Mouse (Mus musculus) forebrain, embryonic 14.5 days (tissue): ENCODE measurements around the gene Serpinc1. TPM values are rescaled to one million over a fixed set of nuclear protein-coding genes. Genes with fewer than 3 reads are reported as not detected.

Experiments
- ATAC-seq: fragments of 200-750 bp; cut with Nextera tagmentation; 2 replicates; pipeline ENCODE4 v1.8.0; 2017; ENCODE audit warnings: mild to moderate bottlenecking, moderate library complexity
- DNase-seq: peaks from one replicate; pipeline ENCODE4 v3.0.0-alpha.2; 2015; ENCODE audit warnings: low spot score
- H3K27ac ChIP-seq: fragments of 300-500 bp; sonication (generic); 2 replicates; pipeline ENCODE4 v1.5.1; 2014; ENCODE audit warnings: low read depth, mild to moderate bottlenecking, control low read depth, low read length, moderate library complexity
- H3K27me3 ChIP-seq: fragments of 300-500 bp; sonication (generic); replicated peaks from 2 replicates; pipeline ENCODE4 v1.6.1; 2014; ENCODE audit warnings: low read length, control low read depth, mixed read lengths; ENCODE audit not compliant: control insufficient read depth, insufficient read depth
- H3K36me3 ChIP-seq: fragments of 300-500 bp; sonication (generic); 2 replicates; pipeline ENCODE4 v1.6.1; 2014; ENCODE audit warnings: low read length, control low read depth; ENCODE audit not compliant: control insufficient read depth, insufficient read depth
- H3K4me1 ChIP-seq: fragments of 300-500 bp; sonication (generic); 2 replicates; pipeline ENCODE4 v1.6.1; 2014; ENCODE audit warnings: antibody characterized with exemption, low read length, control low read depth; ENCODE audit not compliant: control insufficient read depth, insufficient read depth
- H3K4me2 ChIP-seq: fragments of 300-500 bp; sonication (generic); 2 replicates; pipeline ENCODE4 v1.6.1; 2014; ENCODE audit warnings: mild to moderate bottlenecking, control low read depth, low read length
- H3K4me3 ChIP-seq: fragments of 300-500 bp; sonication (generic); 2 replicates; pipeline ENCODE4 v1.5.1; 2014; ENCODE audit warnings: low read depth, low read length, control low read depth
- H3K9ac ChIP-seq: fragments of 300-500 bp; sonication (generic); 2 replicates; pipeline ENCODE4 v1.6.1; 2014; ENCODE audit warnings: mild to moderate bottlenecking, low read length, control low read depth, moderate library complexity
- H3K9me3 ChIP-seq: fragments of 300-500 bp; sonication (generic); replicated peaks from 2 replicates; pipeline ENCODE4 v1.6.1; 2016; ENCODE audit warnings: low read length, control low read depth, mixed read lengths; ENCODE audit not compliant: control insufficient read depth
- WGBS: fragments of 180-500 bp; shearing (Covaris S2); extraction: QIAGEN DNeasy Blood & Tissue Kit; methylation state at CpG from one replicate; pipeline ENCODE4 v1.1.7; 2014; 5-methylcytosine and 5-hydroxymethylcytosine counted together
- polyA plus RNA-seq: library from polyadenylated mRNA; unstranded; fragments of >200 nt; fragmentation: Nextera tagmentation; extraction: Ambion mirVana; gene quantifications from 2 replicates; pipeline ENCODE4 v1.2.1, GENCODE M21; 2014

Gene Serpinc1
- polyA plus RNA-seq = 1.1 and 1.9 TPM in 2 replicates

DNA sequence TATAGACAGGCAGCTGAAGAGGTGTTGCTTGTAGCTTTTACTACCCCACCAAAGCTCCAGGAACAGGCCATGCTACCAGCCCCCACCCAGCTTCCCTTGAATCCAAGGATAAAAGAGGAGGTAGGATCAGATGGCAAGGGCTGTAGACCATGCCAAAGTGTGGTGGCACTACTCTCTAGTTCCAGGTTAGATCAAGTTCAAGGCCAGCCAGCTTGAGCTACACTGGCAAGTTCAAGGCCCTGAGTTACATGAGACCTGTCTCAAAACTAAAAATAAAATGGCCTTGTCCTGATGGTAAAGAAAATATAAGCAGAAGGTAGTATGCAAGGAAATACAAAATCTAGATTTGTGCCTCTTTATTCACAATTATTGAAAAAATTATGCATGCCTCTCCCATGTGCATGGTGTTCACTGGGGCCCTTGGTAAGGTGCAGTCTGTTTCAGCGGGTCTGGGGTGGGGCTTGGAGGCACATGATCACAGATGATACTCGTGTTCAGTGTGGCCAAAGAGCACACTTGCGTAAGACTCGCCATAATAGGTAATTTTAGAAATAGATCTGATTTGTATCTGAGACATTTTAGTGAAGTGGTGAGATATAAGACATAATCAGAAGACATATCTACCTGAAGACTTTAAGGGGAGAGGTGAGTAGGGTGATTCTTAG, at the start of gene Serpinc1:
TSS of gene Serpinc1 (plus strand) at position 515 of the 665 bp plus-strand sequence.
- no peak within 1 kb of the TSS for H3K4me3 ChIP-seq
- no peaks in the 10 kb centered on the region for H3K27me3 ChIP-seq
- DNase-seq = no peak
- no peaks in the 10 kb centered on the region for H3K9me3 ChIP-seq
- no peaks in the 10 kb centered on the region for H3K4me1 ChIP-seq
- peaks cover 9% of the 10 kb centered on the region for H3K36me3 ChIP-seq
- ATAC-seq = no peak
- WGBS = 95% methylated on average over 4 of the region's 4 CpGs
- H3K9ac ChIP-seq = no peak within 1 kb of the TSS
- H3K4me2 ChIP-seq = no peak within 1 kb of the TSS
- H3K27ac ChIP-seq = no peak within 1 kb of the TSS

DNA sequence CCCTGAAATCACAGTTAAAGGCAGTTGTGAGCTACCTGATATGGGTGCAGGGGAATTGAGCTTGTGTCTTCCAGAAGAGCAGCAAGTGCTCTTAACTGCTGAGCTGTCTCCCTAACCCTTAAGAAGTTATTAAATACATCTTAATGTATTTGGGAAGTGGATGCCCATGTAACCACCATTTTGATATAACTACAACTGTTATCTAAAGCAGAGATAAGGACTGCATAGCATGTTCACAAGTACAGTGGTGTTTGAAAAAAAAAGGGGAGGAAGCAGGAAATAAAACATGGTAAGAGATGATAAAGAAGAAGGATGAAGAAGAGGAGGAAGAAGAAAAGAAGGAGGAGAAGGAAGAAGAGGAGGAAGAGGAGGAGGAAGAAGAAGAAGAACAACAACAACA, 47.1 kb upstream of the Serpinc1 start:
- no peaks in the 10 kb centered on the region for H3K9me3 ChIP-seq
- ATAC-seq = no peak
- DNase-seq = no peak
- H3K4me3 ChIP-seq = no peak overlapping the region
- peaks cover 23% of the 10 kb centered on the region for H3K36me3 ChIP-seq
- no peaks in the 10 kb centered on the region for H3K4me1 ChIP-seq
- H3K4me2 ChIP-seq = no peak overlapping the region
- H3K9ac ChIP-seq = no peak overlapping the region
- no peaks in the 10 kb centered on the region for H3K27me3 ChIP-seq
- no peak overlapping the region for H3K27ac ChIP-seq

DNA sequence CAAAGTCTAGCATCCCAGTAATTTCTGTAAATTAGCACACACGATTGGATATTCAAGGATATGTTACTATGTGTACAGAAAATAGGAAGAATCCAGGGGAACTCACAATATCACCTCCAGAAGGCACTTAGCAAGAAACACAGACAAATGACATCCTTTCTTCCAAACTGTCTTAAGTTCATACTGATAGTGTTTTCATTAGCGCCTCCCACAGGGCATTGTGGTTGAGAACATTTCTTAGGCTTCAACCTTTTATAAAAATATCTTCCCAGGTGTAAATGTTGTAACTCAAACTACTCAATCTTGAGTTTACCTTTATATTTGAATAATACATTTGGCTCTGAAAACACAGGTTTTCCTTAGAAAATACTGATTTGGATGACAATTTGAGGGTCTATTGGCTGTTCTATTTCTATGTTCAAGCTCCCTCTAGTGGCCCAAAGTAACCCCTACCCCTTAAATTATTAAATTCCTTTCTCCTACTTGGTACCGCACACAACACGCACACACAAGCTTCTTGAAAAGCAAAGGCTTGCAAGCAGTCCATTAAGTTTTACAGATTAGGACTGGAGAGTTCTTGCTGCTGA, 44.4 kb upstream of the Serpinc1 start:
- Histone ChIP-seq H3K4me3 (no peak overlapping the region), H3K27ac (no peak overlapping the region), H3K27me3 (no peaks in the 10 kb centered on the region), H3K4me1 (no peaks in the 10 kb centered on the region), H3K9me3 (no peaks in the 10 kb centered on the region), H3K4me2 (no peak overlapping the region), H3K36me3 (peaks cover 38% of the 10 kb centered on the region), H3K9ac (no peak overlapping the region)
- WGBS = 58% methylated on average over 4 of the region's 4 CpGs
- ATAC-seq (peak; percentile 68; the same call in 1 of the 2 replicates), DNase-seq (peak; percentile 73)

DNA sequence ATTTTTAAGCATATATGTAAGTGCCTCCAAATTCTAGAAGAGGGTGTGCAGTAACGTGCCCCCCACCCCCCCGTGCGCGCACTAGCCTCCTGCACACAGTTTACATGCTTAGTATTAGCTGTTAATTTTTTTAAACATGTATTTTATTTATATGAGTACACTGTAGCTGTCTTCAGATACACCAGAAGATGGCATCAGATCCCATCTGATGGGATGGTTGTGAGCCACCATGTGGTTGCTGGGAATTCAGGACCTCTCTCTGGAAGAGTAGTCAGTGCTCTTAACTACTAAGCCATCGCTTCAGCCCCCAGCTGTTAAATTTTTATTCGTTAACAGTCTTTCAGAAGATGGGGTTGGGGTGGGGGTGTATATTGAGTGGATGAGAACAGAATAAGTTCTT, 42.8 kb upstream of the Serpinc1 start:
- no peaks in the 10 kb centered on the region for H3K9me3 ChIP-seq
- ATAC-seq = no peak; the same call in 1 of the 2 replicates
- 92% methylated on average over 6 of the region's 6 CpGs for WGBS
- H3K27me3 ChIP-seq = no peaks in the 10 kb centered on the region
- no peak overlapping the region for H3K4me3 ChIP-seq
- DNase-seq = peak; percentile 16
- peaks cover 44% of the 10 kb centered on the region for H3K36me3 ChIP-seq
- H3K4me2 ChIP-seq = no peak overlapping the region
- no peaks in the 10 kb centered on the region for H3K4me1 ChIP-seq
- no peak overlapping the region for H3K27ac ChIP-seq
- no peak overlapping the region for H3K9ac ChIP-seq

DNA sequence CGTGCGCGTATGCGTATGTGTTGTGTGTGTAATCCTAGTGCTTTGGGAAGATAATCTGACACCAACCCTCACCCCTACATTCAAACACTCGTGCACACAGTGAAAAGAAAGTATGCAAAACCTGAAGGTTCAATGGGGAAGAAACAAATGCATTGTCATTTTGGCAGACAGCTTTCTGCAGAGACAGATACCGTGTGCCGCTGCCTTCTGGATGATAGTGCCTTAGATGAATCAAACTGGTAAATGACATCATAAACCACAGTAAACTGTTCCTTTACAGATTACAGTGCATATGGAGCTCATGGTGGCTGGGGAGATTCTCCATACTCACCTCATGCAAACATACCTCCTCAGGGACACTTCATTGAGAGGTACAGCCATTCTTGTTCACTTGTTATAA, 15.2 kb upstream of the Serpinc1 start:
- 90% methylated on average over 7 of the region's 7 CpGs for WGBS
- Histone ChIP-seq H3K27ac (no peak overlapping the region), H3K4me1 (no peaks in the 10 kb centered on the region), H3K9ac (no peak overlapping the region), H3K4me2 (no peak overlapping the region), H3K27me3 (no peaks in the 10 kb centered on the region), H3K9me3 (no peaks in the 10 kb centered on the region), H3K36me3 (peaks cover 76% of the 10 kb centered on the region), H3K4me3 (no peak overlapping the region)
- no peak for DNase-seq
- ATAC-seq = no peak

DNA sequence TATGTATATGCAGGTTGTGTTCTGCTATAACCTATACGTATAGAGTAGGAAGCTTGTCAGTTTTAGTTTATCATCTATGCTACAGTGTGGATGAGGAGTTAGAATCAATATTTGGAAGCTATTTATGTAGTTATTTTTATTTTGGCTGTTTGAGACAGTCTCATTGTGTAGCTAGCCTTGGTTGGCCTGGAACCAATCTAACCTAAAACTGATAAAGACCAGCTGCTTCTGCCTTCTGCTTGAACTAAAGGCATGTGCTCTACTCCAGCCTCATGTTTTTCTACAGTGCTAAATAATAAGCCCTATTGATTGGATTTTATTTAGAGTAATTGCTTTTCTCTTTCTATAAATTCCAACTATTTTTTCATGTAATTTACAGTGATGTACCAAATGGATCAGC, 11.1 kb upstream of the Serpinc1 start:
- Histone ChIP-seq H3K4me1 (no peaks in the 10 kb centered on the region), H3K36me3 (peaks cover 73% of the 10 kb centered on the region), H3K27me3 (no peaks in the 10 kb centered on the region), H3K4me2 (no peak overlapping the region), H3K9me3 (no peaks in the 10 kb centered on the region), H3K9ac (no peak overlapping the region), H3K27ac (no peak overlapping the region), H3K4me3 (no peak overlapping the region)
- DNase-seq (no peak), ATAC-seq (no peak)
- WGBS = 77% methylated on average over 1 of the region's 1 CpGs

DNA sequence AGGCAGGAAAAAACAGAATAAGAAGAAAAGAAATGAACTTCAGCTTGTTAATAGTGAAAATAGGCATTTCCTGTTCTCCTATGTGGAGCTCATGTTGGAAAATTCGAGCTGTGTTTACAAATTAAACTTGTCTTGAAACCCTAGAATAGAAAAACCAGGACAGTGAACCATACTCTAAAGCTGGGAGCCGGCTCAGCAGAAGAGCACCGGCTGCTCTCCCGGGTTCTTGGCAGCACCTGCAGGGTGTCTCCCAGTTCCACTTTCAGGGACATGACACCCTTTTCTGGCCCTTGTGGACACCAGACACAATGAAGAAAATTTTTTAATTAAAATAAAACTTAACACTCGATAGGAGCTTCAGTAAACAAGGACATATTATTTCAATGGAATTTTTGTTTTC, 9.7 kb upstream of the Serpinc1 start:
- 88% methylated on average over 5 of the region's 5 CpGs for WGBS

DNA sequence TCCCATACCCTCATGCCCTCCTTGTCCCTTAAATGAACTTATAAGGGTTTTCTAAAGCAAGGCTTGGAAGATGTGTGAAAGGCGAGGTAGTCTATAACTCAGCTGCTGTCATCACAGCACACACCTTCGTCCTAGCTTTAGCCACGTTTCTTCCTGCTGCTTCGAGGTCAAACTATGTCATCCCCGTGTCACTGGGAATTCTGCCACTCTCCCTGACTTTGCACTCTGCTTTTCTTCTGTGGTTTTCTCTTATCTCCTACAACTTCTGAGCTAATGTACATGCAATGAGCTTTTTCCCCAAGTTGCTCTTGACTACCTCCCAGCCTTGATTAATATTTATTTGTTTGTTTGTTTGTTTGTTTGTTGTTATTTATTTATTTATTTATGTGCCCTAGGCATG, 1.6 kb downstream of the Serpinc1 start:
- 81% methylated on average over 5 of the region's 5 CpGs for WGBS
- DNase-seq (no peak), ATAC-seq (no peak)
- Histone ChIP-seq H3K27me3 (no peaks in the 10 kb centered on the region), H3K27ac (no peak overlapping the region), H3K4me3 (no peak overlapping the region), H3K9me3 (no peaks in the 10 kb centered on the region), H3K9ac (no peak overlapping the region), H3K36me3 (peaks cover 4% of the 10 kb centered on the region; the same call in 1 of the 2 replicates), H3K4me2 (no peak overlapping the region), H3K4me1 (no peaks in the 10 kb centered on the region)

More for the DNA sequence above, 9.7 kb upstream of the Serpinc1 start:
- no peak overlapping the region for H3K27ac ChIP-seq
- H3K4me2 ChIP-seq = no peak overlapping the region
- H3K4me1 ChIP-seq = no peaks in the 10 kb centered on the region
- DNase-seq (no peak), ATAC-seq (no peak)
- H3K27me3 ChIP-seq = no peaks in the 10 kb centered on the region
- H3K9me3 ChIP-seq = no peaks in the 10 kb centered on the region
- no peak overlapping the region for H3K9ac ChIP-seq
- no peak overlapping the region for H3K4me3 ChIP-seq
- H3K36me3 ChIP-seq = peaks cover 68% of the 10 kb centered on the region

DNA sequence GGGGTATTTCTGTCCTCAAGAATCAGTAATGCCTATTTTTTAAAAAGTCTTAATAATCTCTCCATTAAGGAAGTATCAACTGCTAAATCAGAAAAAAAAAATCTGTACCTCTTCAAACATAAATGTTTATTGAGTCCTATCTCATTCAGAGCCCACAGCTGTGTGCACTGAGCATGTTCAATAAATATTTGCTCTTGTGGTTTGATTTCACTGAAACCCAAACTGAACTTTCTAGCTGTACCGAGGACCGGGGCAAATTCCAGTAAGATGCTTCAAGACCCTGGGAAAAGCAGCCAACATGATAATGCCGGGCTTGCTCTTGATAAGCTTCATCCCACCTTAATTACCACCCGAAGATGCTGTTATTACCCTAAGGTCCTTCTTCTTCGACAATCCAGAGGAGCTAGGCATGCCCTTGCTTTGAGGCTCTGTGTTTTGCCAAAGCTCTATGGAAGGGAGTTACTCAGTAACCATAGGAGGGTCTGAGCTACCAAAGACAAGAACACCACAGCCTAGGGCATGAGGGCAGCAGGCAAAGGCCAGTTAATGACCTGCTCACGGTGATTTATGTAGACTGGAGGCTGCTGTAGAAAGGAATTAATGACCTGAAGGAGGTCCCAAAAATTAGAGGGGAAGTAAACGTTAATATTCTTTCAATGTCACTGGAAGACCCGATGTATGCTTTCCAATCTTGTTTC, 2.3 kb downstream of the Serpinc1 start:
- DNase-seq = no peak

More for the DNA sequence above, 2.3 kb downstream of the Serpinc1 start:
- no peaks in the 10 kb centered on the region for H3K9me3 ChIP-seq
- H3K27ac ChIP-seq = no peak overlapping the region
- no peaks in the 10 kb centered on the region for H3K36me3 ChIP-seq
- no peaks in the 10 kb centered on the region for H3K4me1 ChIP-seq
- no peak overlapping the region for H3K4me3 ChIP-seq
- 88% methylated on average over 8 of the region's 8 CpGs for WGBS
- no peak overlapping the region for H3K9ac ChIP-seq
- no peak overlapping the region for H3K4me2 ChIP-seq
- H3K27me3 ChIP-seq = no peaks in the 10 kb centered on the region
- ATAC-seq = no peak
